Mouse (Mus musculus) MEL (cell line): ENCODE results near the gene Lama5. TPM values are rescaled to one million over a fixed set of nuclear protein-coding genes. Genes with fewer than 3 reads are reported as not detected.

Experiments used
- DNase-seq: peaks from one replicate; pipeline ENCODE4 v3.0.0; 2011; ENCODE audit warnings: low read depth, low spot score
- H3K27ac ChIP-seq: 2 replicates; pipeline ENCODE4 v1.5.1; 2012; ENCODE audit warnings: low read depth, mild to moderate bottlenecking, control low read depth, low read length, moderate library complexity; ENCODE audit not compliant: control insufficient read depth
- H3K27me3 ChIP-seq, 2 experiments: fragments of 150-350 bp in 1 of 2; sonication (generic) in 1 of 2; 2 replicates each; pipeline ENCODE4 v1.6.1; 2012; ENCODE audit warnings: low read length in 2 of 2, mild to moderate bottlenecking in 2 of 2, improper control_type of control experiment in 1 of 2, moderate library complexity in 1 of 2; ENCODE audit not compliant: insufficient read depth in 2 of 2, control insufficient read depth in 1 of 2
- H3K36me3 ChIP-seq, 2 experiments: 2 replicates each; pipeline ENCODE4 v1.6.1; 2012 to 2014; ENCODE audit warnings: low read length in 2 of 2, improper control_type of control experiment in 1 of 2, inconsistent platforms in 1 of 2, mild to moderate bottlenecking in 1 of 2; ENCODE audit not compliant: insufficient read depth in 2 of 2, control insufficient read depth in 1 of 2
- H3K4me1 ChIP-seq, 2 experiments: fragments of 150-350 bp in 1 of 2; sonication (generic) in 1 of 2; 2 replicates each; pipeline ENCODE4 v1.6.1; 2012; ENCODE audit warnings: low read length in 2 of 2, improper control_type of control experiment in 1 of 2, mild to moderate bottlenecking in 1 of 2; ENCODE audit not compliant: insufficient read depth in 2 of 2, control insufficient read depth in 1 of 2
- H3K4me3 ChIP-seq, 2 experiments: fragments of 150-350 bp in 1 of 2; sonication (generic) in 1 of 2; 2 replicates each; pipeline ENCODE4 v1.5.1; 2012; ENCODE audit warnings: low read depth in 2 of 2, low read length in 2 of 2, mild to moderate bottlenecking in 2 of 2, moderate library complexity in 2 of 2, control low read depth in 1 of 2, improper control_type of control experiment in 1 of 2; ENCODE audit not compliant: control insufficient read depth in 1 of 2, insufficient read depth in 1 of 2
- H3K79me2 ChIP-seq: 2 replicates; pipeline ENCODE4 v1.6.1; 2012; ENCODE audit warnings: mild to moderate bottlenecking, low read length, moderate library complexity; ENCODE audit not compliant: control insufficient read depth, poor library complexity, insufficient read depth
- H3K9ac ChIP-seq: 2 replicates; pipeline ENCODE4 v1.6.1; 2012; ENCODE audit warnings: low read depth, mild to moderate bottlenecking, control low read depth, low read length, moderate library complexity; ENCODE audit not compliant: control insufficient read depth, poor library complexity, severe bottlenecking
- H3K9me3 ChIP-seq: fragments of 150-350 bp; sonication (generic); replicated peaks from 2 replicates; pipeline ENCODE4 v1.6.1; 2012; ENCODE audit warnings: mild to moderate bottlenecking, low read length, improper control_type of control experiment, moderate library complexity; ENCODE audit not compliant: insufficient read depth
- CTCF ChIP-seq, 3 experiments: IDR thresholded peaks in 2 of 3; conservative IDR thresholded peaks in 1 of 3; 2 replicates each; pipeline ENCODE4 v1.5.1; 2011 to 2012; ENCODE audit warnings: low read length in 3 of 3, low read depth in 2 of 3, mild to moderate bottlenecking in 2 of 3, improper control_type of control experiment in 1 of 3, inconsistent platforms in 1 of 3, mixed read lengths in 1 of 3, moderate library complexity in 1 of 3; ENCODE audit not compliant: control insufficient read depth in 1 of 3, insufficient read depth in 1 of 3, poor library complexity in 1 of 3, severe bottlenecking in 1 of 3
- E2F4 ChIP-seq: IDR thresholded peaks from 2 replicates; pipeline ENCODE4 v1.6.1; 2011; ENCODE audit warnings: low read depth, low read length, improper control_type of control experiment, borderline replicate concordance
- ELF1 ChIP-seq: IDR thresholded peaks from 2 replicates; pipeline ENCODE4 v1.6.1; 2014; ENCODE audit warnings: low read depth, mild to moderate bottlenecking, inconsistent platforms, low read length, improper control_type of control experiment, moderate library complexity
- EP300 ChIP-seq, 2 experiments: IDR thresholded peaks; 2 replicates each; pipeline ENCODE4 v1.6.1; 2011; ENCODE audit warnings: improper control_type of control experiment in 2 of 2, low read length in 2 of 2, low read depth in 1 of 2, mild to moderate bottlenecking in 1 of 2
- GABPA ChIP-seq: IDR thresholded peaks from 2 replicates; pipeline ENCODE4 v1.6.1; 2012; ENCODE audit warnings: low read depth, mild to moderate bottlenecking, inconsistent platforms, low read length, improper control_type of control experiment, moderate library complexity
- HCFC1 ChIP-seq: IDR thresholded peaks from 2 replicates; pipeline ENCODE4 v1.6.1; 2012; ENCODE audit warnings: low read depth, mild to moderate bottlenecking, inconsistent platforms, low read length, improper control_type of control experiment, moderate library complexity
- MAZ ChIP-seq: IDR thresholded peaks from 2 replicates; pipeline ENCODE4 v1.6.1; 2012; ENCODE audit warnings: low read depth, mild to moderate bottlenecking, inconsistent platforms, low read length, improper control_type of control experiment
- MXI1 ChIP-seq: IDR thresholded peaks from 2 replicates; pipeline ENCODE4 v1.6.1; 2011; ENCODE audit warnings: mild to moderate bottlenecking, low read depth, low read length, improper control_type of control experiment
- NELFE ChIP-seq: IDR thresholded peaks from 2 replicates; pipeline ENCODE4 v1.6.1; 2011; ENCODE audit warnings: low read depth, low read length, improper control_type of control experiment
- NRF1 ChIP-seq: IDR thresholded peaks from 2 replicates; pipeline ENCODE4 v1.6.1; 2014; ENCODE audit warnings: low read depth, mild to moderate bottlenecking, inconsistent platforms, low read length, improper control_type of control experiment, moderate library complexity; ENCODE audit not compliant: poor library complexity, insufficient read depth, severe bottlenecking
- POLR2A ChIP-seq, 2 experiments: IDR thresholded peaks; 2 replicates each; pipeline ENCODE4 v1.6.1; 2011 to 2012; ENCODE audit warnings: low read length in 2 of 2, mild to moderate bottlenecking in 2 of 2, control low read depth in 1 of 2, improper control_type of control experiment in 1 of 2, low read depth in 1 of 2, moderate library complexity in 1 of 2; ENCODE audit not compliant: control insufficient read depth in 1 of 2, insufficient read depth in 1 of 2, poor library complexity in 1 of 2
- POLR2AphosphoS2 ChIP-seq: IDR thresholded peaks from 2 replicates; pipeline ENCODE4 v1.6.1; 2011; ENCODE audit warnings: low read length, improper control_type of control experiment
- POLR2AphosphoS5 ChIP-seq: IDR thresholded peaks from 2 replicates; pipeline ENCODE4 v1.6.1; 2012; ENCODE audit warnings: low read depth, borderline replicate concordance, mild to moderate bottlenecking, inconsistent platforms, low read length, moderate library complexity, mixed read lengths
- SIN3A ChIP-seq: IDR thresholded peaks from 2 replicates; pipeline ENCODE4 v1.6.1; 2012; ENCODE audit warnings: low read length, improper control_type of control experiment, inconsistent platforms
- TBP ChIP-seq: IDR thresholded peaks from 2 replicates; pipeline ENCODE4 v1.8.0; 2011; ENCODE audit warnings: low read depth, low read length, improper control_type of control experiment
- TCF12 ChIP-seq: IDR thresholded peaks from 2 replicates; pipeline ENCODE4 v1.6.1; 2014; ENCODE audit warnings: low read depth, mild to moderate bottlenecking, inconsistent platforms, low read length, improper control_type of control experiment, moderate library complexity
- UBTF ChIP-seq: IDR thresholded peaks from 2 replicates; pipeline ENCODE4 v1.6.1; 2012; ENCODE audit warnings: low read depth, mild to moderate bottlenecking, inconsistent platforms, low read length, improper control_type of control experiment, moderate library complexity, borderline replicate concordance; ENCODE audit not compliant: insufficient read depth
- USF1 ChIP-seq: IDR thresholded peaks from 2 replicates; pipeline ENCODE4 v1.6.1; 2014; ENCODE audit warnings: low read depth, mild to moderate bottlenecking, inconsistent platforms, low read length, improper control_type of control experiment, moderate library complexity
- USF2 ChIP-seq, 2 experiments: IDR thresholded peaks; 2 replicates each; pipeline ENCODE4 v1.6.1; 2011 to 2012; ENCODE audit warnings: improper control_type of control experiment in 2 of 2, low read length in 2 of 2, borderline replicate concordance in 1 of 2, inconsistent platforms in 1 of 2, low read depth in 1 of 2, mild to moderate bottlenecking in 1 of 2; ENCODE audit not compliant: insufficient read depth in 1 of 2
- ZNF384 ChIP-seq: IDR thresholded peaks from 2 replicates; pipeline ENCODE4 v1.6.1; 2012; ENCODE audit warnings: low read depth, mild to moderate bottlenecking, inconsistent platforms, low read length, improper control_type of control experiment
- polyA plus RNA-seq, 2 experiments: library from polyadenylated mRNA; stranded (reverse) in 1 of 2; unstranded in 1 of 2; fragments of >175 nt in 1 of 2; fragments of >200 nt in 1 of 2; gene quantifications; 2 replicates each; pipeline versions ENCODE4 v1.2.1 to v1.2.4; 2012; ENCODE audit warnings: low replicate concordance in 2 of 2, low read depth in 1 of 2; ENCODE audit not compliant: insufficient read length in 2 of 2, insufficient read depth in 1 of 2, missing spikeins in 1 of 2
- total RNA-seq: library from RNA; depleted of rRNA; stranded (reverse); fragments of 300-350 nt; gene quantifications from 2 replicates; pipeline ENCODE4 v1.2.3, GENCODE M21; 2012

Lama5 gene
- total and polyA plus RNA-seq, 3 experiments = 6.1 to 14.6 TPM; not detected in 1

DNA sequence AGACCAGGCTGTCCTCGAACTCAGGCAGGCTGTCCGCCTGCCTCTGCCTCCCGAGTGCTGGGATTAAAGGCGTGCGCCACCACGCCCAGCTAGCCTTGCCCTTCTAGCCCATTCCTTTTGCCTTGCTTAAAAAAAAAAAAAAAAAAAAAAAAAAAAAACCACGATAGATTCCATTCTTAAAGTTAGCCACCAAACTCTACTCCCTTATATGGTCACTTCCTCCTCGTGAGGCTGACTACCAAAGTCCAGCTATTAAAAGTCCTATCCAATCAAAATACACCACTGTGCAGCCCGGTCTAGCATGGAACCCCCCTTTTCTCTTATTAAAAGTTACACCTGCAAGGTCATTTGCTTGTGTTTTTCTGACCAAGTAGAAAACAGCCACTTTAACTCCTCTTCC lies 30.0 kb upstream of the Lama5 start:
- TF ChIP-seq NELFE = no peak
- TF ChIP-seq E2F4 = no peak
- no peak for TF ChIP-seq TCF12
- TF ChIP-seq ZNF384 = peak; percentile 91
- TF ChIP-seq HCFC1 = no peak
- TF ChIP-seq GABPA = no peak
- no peak for TF ChIP-seq ELF1
- TF ChIP-seq TBP = no peak; the same call in 1 of the 2 replicates
- no peak for TF ChIP-seq USF1
- no peak for TF ChIP-seq CTCF (IDR thresholded peaks at IDR 0.05 in 2 of 3, conservative IDR thresholded peaks at IDR 0.05 in 1 of 3; ENCODE audit: control insufficient read depth in 1 of 3, insufficient read depth in 1 of 3, low read depth in 2 of 3, low read length in 3 of 3, poor library complexity in 1 of 3, severe bottlenecking in 1 of 3)
- TF ChIP-seq SIN3A = no peak
- TF ChIP-seq UBTF = no peak
- peak; percentile 14; the same call in 1 of the 2 replicates for TF ChIP-seq MAZ
- no peak for TF ChIP-seq POLR2AphosphoS5
- no peak for TF ChIP-seq POLR2A (IDR thresholded peaks at IDR 0.05; ENCODE audit: control insufficient read depth in 1 of 2, insufficient read depth in 1 of 2, low read depth in 1 of 2, low read length in 2 of 2, poor library complexity in 1 of 2)
- no peak for TF ChIP-seq MXI1
- peak overlapping the region; percentile 60 to 64 for H3K4me3 ChIP-seq
- H3K9ac ChIP-seq = peak overlapping the region; percentile 70

GRCm38 (mm10) chr2:180254436-180255209 lies 29.0 kb upstream of the Lama5 start:
- Histone ChIP-seq H3K4me1 (peaks cover 0 to 11% of the 10 kb centered on the region in 2 experiments; a peak in 2 of 4 replicates), H3K9ac (no peak overlapping the region), H3K9me3 (no peaks in the 10 kb centered on the region), H3K36me3 (peaks cover 6 to 17% of the 10 kb centered on the region in 2 experiments), H3K4me3 (no peak overlapping the region), H3K27ac (no peak overlapping the region), H3K27me3 (no peaks in the 10 kb centered on the region), H3K79me2 (peaks cover 18% of the 10 kb centered on the region)
- DNase-seq = no peak
- TF ChIP-seq TCF12 (no peak), EP300 (IDR thresholded peaks at IDR 0.05; ENCODE audit: low read depth in 1 of 2, low read length in 2 of 2) (no peak), ELF1 (no peak), POLR2AphosphoS2 (no peak), NELFE (no peak), UBTF (no peak), MAZ (no peak), USF2 (IDR thresholded peaks at IDR 0.05; ENCODE audit: borderline replicate concordance in 1 of 2, insufficient read depth in 1 of 2, low read depth in 1 of 2, low read length in 2 of 2) (no peak), GABPA (no peak), NRF1 (no peak), CTCF (IDR thresholded peaks at IDR 0.05 in 2 of 3, conservative IDR thresholded peaks at IDR 0.05 in 1 of 3; ENCODE audit: control insufficient read depth in 1 of 3, insufficient read depth in 1 of 3, low read depth in 2 of 3, low read length in 3 of 3, poor library complexity in 1 of 3, severe bottlenecking in 1 of 3) (no peak)

More for the DNA sequence above, 30.0 kb upstream of the Lama5 start:
- DNase-seq = peak; percentile 58
- no peaks in the 10 kb centered on the region for H3K27me3 ChIP-seq
- H3K4me1 ChIP-seq = peaks cover 0 to 11% of the 10 kb centered on the region in 2 experiments; a peak in 2 of 4 replicates
- H3K36me3 ChIP-seq = peaks cover 6 to 17% of the 10 kb centered on the region in 2 experiments
- peak overlapping the region; percentile 68 for H3K27ac ChIP-seq
- H3K9me3 ChIP-seq = no peaks in the 10 kb centered on the region
- H3K79me2 ChIP-seq = peaks cover 18% of the 10 kb centered on the region
